8 mouse cellular contexts compared by ENCODE assay signal in genomic region chr1:86525499-86526115, GRCm38 (mm10). TPM values are rescaled to one million over a fixed set of nuclear protein-coding genes. Genes with fewer than 3 reads are reported as not detected.
A peak's percentile ranks its signal among the peaks of the same experiment; 100 is the strongest.
DNase-seq lines count a peak whose midpoint lies in the region; ATAC-seq and TF ChIP-seq lines count a peak whose summit lies in the region.

No protein-coding gene starts in this region.

- no peaks in the 10 kb centered on the region for H3K9me3 ChIP-seq in ES-Bruce4 (replicated peaks; ENCODE audit: control insufficient read depth, insufficient read depth, low read length, poor library complexity, severe bottlenecking)

- peaks cover 4% of the 10 kb centered on the region for H3K4me1 ChIP-seq in ES-Bruce4 (ENCODE audit: control insufficient read depth, insufficient read depth, low read length)

- peak overlapping the region; percentile 89 for H3K4me3 ChIP-seq in ES-Bruce4 (ENCODE audit: low read depth, low read length)
- peak overlapping the region; percentile 62 for H3K4me3 ChIP-seq in layer of hippocampus, adult 2 months

- no peak for TF ChIP-seq CTCF in ES-Bruce4 (IDR thresholded peaks at IDR 0.05; ENCODE audit: low read depth, low read length)
- TF ChIP-seq CTCF in layer of hippocampus, adult 2 months (conservative IDR thresholded peaks at IDR 0.05) = no peak; the same call in none of the 2 replicates

- H3K27me3 ChIP-seq in ES-Bruce4 (ENCODE audit: control insufficient read depth, insufficient read depth, low read length, poor library complexity, severe bottlenecking) = no peaks in the 10 kb centered on the region

- peak; percentile 45 for TF ChIP-seq POLR2A in ES-Bruce4 (IDR thresholded peaks at IDR 0.05; ENCODE audit: insufficient read depth, low read length)

- peak overlapping the region; percentile 95 for H3K27ac ChIP-seq in ES-Bruce4 (ENCODE audit: insufficient read depth, low read length)
- peak overlapping the region; percentile 99 for H3K27ac ChIP-seq in layer of hippocampus, adult 2 months

- DNase-seq in adrenal gland, postnatal 14 days = peak; percentile 81
- DNase-seq in adrenal gland, adult 2 months = no peak
- peak; percentile 79 for DNase-seq in heart, postnatal 4 days
- DNase-seq in layer of hippocampus, adult 2 months (ENCODE audit: low spot score in 2 of 2) = peak in 1 of 2 experiments; percentile 54
- peak; percentile 80 for DNase-seq in lung, postnatal 36 days
- peak; percentile 80 for DNase-seq in retina, embryonic 14.5 days (ENCODE audit: low spot score)

- ATAC-seq in erythroid progenitor cell, adult 5-6 weeks (replicated peaks; ENCODE audit: low FRiP score, poor library complexity, severe bottlenecking) = peak; percentile 35; the same call in 1 of the 2 replicates

- peaks cover 30% of the 10 kb centered on the region for H3K36me3 ChIP-seq in ES-Bruce4 (ENCODE audit: control insufficient read depth, insufficient read depth, low read length, poor library complexity, severe bottlenecking)

- peak overlapping the region; percentile 93 for H3K9ac ChIP-seq in ES-Bruce4 (ENCODE audit: low read depth, poor library complexity, severe bottlenecking)

- TF ChIP-seq EP300 in ES-Bruce4 (IDR thresholded peaks at IDR 0.05; ENCODE audit: insufficient read depth, low read depth, low read length) = no peak

RNA-seq across cellular contexts. Expression of gene Ptma, which starts 0.9 kb away (rescaled TPM):
- 806 and 848 TPM in 2 replicates for total RNA-seq in adrenal gland, postnatal 14 days (2021)
- total RNA-seq in adrenal gland, adult 2 months (2021) = 100 to 1,000 TPM; 538 to 582 TPM
- polyA plus RNA-seq in adrenal gland, adult 2 months (2012; rRNA removed) = 728 and 947 TPM in 2 replicates
- polyA plus RNA-seq in ES-Bruce4 (2011; ENCODE audit: insufficient read depth, insufficient read length, low read depth, missing spikeins) = 3,893 and 3,930 TPM in 2 replicates
- 1,278 and 1,332 TPM in 2 replicates for total RNA-seq in erythroid progenitor cell, adult 5-6 weeks (2015; ENCODE audit: low replicate concordance)
- total RNA-seq in erythroid progenitor cell, adult 5-6 weeks (2017; ENCODE audit: low replicate concordance) = 1,012 and 1,167 TPM in 2 replicates
- 100 to 1,000 TPM; 724 to 726 TPM for total RNA-seq in heart, postnatal 4 days (2021)
- 100 to 1,000 TPM; 478 to 491 TPM for total RNA-seq in layer of hippocampus, adult 2 months (2021)

RNA-seq across cellular contexts. Expression of gene Pde6d, which starts 56.8 kb away (rescaled TPM):
- total RNA-seq in adrenal gland, postnatal 14 days (2021) = 28.8 and 30.3 TPM in 2 replicates
- 10 to 100 TPM; 29.3 to 39.5 TPM for total RNA-seq in adrenal gland, adult 2 months (2021)
- 10.2 and 12.8 TPM in 2 replicates for polyA plus RNA-seq in adrenal gland, adult 2 months (2012; rRNA removed)
- 23.5 and 30.1 TPM in 2 replicates for polyA plus RNA-seq in ES-Bruce4 (2011; ENCODE audit: insufficient read depth, insufficient read length, low read depth, missing spikeins)
- total RNA-seq in erythroid progenitor cell, adult 5-6 weeks (2015; ENCODE audit: low replicate concordance) = 23.4 and 26.8 TPM in 2 replicates
- 4.3 and 13.6 TPM in 2 replicates for total RNA-seq in erythroid progenitor cell, adult 5-6 weeks (2017; ENCODE audit: low replicate concordance)
- total RNA-seq in heart, postnatal 4 days (2021) = 10 to 100 TPM; 39.4 to 40.5 TPM
- 10 to 100 TPM; 49.0 to 54.7 TPM for total RNA-seq in layer of hippocampus, adult 2 months (2021)

RNA-seq across cellular contexts. Expression of gene Cops7b, which starts 57.1 kb away (rescaled TPM):
- 13.7 and 13.8 TPM in 2 replicates for total RNA-seq in adrenal gland, postnatal 14 days (2021)
- 10 to 100 TPM in 1 of 2 experiments, 1 to 10 TPM in 1; 9.8 to 10.2 TPM for total RNA-seq in adrenal gland, adult 2 months (2021)
- 15.8 and 18.0 TPM in 2 replicates for polyA plus RNA-seq in adrenal gland, adult 2 months (2012; rRNA removed)
- polyA plus RNA-seq in ES-Bruce4 (2011; ENCODE audit: insufficient read depth, insufficient read length, low read depth, missing spikeins) = 31.7 and 36.2 TPM in 2 replicates
- 1.7 and 10.5 TPM in 2 replicates for total RNA-seq in erythroid progenitor cell, adult 5-6 weeks (2015; ENCODE audit: low replicate concordance)
- 4.9 and 5.5 TPM in 2 replicates for total RNA-seq in erythroid progenitor cell, adult 5-6 weeks (2017; ENCODE audit: low replicate concordance)
- 10 to 100 TPM; 13.6 to 14.0 TPM for total RNA-seq in heart, postnatal 4 days (2021)
- total RNA-seq in layer of hippocampus, adult 2 months (2021) = 10 to 100 TPM; 19.5 to 20.6 TPM
